Mouse (Mus musculus): ENCODE measurements around the gene Gab1. TPM values are rescaled to one million over a fixed set of nuclear protein-coding genes. Genes with fewer than 3 reads are reported as not detected.

The Gab1 gene
- polyA plus RNA-seq, 1 experiment from 2014 or later: 14.4 TPM

DNA sequence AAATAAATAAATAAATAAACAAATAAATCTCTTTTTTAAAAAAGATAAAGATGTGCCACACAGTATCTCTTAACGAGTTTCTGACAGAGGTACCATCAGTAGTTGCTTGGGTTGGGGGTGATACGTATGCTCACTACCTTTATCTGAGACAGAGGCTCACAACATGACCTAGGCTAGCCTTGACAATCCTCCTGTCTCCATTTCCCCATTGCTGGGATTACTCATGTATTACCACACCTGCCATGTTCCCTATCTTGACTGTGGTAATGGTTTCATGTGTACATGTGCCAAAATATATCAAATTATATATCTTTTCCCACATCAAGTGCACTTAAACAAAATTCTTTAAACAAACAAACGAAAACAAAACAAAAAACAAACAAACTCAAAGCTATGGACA lies 14.2 kb upstream of the Gab1 start:
- H3K36me3 ChIP-seq (ENCODE audit: inconsistent target): no peaks in the 10 kb centered on the region
- H3K79me2 ChIP-seq (ENCODE audit: inconsistent target): no peaks in the 10 kb centered on the region
- no peak overlapping the region for H3K4me3 ChIP-seq (ENCODE audit: inconsistent target)
- H3K27ac ChIP-seq: no peak overlapping the region
- WGBS (ENCODE audit: missing documents): 83% methylated on average over 3 of the region's 3 CpGs

DNA sequence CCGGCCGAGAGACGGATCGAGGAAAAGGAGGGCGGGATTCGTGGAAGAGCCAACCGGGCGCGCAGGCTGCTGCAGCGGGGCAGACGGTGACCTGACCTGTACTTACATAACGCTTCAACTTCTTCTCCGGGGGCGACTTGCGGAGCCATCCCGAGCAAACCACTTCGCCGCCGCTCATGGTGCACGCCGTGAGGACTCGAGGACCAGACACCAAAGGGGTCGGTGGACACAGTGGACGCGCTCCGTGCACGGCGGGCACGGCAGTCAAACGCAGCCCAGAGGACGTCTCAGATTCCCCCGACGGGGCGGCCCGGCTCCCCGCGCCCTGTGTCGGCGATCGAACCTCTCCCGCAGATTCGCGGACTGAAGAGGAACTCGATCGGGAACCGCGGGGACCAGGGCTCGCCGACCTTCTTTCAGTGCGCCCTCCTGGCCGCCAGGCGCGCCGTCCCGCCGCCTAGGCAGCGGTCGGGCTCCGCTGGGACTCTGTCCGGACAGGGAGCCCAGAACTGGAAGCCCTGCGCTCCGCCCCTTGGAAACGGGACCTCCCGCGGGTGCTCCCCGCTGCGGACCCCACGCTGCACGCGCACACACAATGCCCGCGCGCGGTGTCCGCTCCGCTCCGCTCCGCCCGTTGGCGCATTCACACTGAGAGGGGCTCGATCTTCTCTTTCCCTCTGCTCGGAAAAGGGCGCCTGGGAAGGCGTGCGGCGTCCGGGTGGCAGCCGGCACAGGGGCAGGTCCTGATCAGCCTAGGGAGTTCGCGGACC lies 708 bp downstream of the Gab1 start:
- Histone ChIP-seq H3K36me3 (ENCODE audit: inconsistent target) (no peaks in the 10 kb centered on the region), H3K27ac (no peak overlapping the region), H3K79me2 (ENCODE audit: inconsistent target) (peaks cover 21% of the 10 kb centered on the region; the same call in 1 of the 2 replicates), H3K4me3 (ENCODE audit: inconsistent target) (peak overlapping the region; percentile 49)
- under 1% methylated on average over 77 of the region's 90 CpGs for WGBS (ENCODE audit: missing documents)

DNA sequence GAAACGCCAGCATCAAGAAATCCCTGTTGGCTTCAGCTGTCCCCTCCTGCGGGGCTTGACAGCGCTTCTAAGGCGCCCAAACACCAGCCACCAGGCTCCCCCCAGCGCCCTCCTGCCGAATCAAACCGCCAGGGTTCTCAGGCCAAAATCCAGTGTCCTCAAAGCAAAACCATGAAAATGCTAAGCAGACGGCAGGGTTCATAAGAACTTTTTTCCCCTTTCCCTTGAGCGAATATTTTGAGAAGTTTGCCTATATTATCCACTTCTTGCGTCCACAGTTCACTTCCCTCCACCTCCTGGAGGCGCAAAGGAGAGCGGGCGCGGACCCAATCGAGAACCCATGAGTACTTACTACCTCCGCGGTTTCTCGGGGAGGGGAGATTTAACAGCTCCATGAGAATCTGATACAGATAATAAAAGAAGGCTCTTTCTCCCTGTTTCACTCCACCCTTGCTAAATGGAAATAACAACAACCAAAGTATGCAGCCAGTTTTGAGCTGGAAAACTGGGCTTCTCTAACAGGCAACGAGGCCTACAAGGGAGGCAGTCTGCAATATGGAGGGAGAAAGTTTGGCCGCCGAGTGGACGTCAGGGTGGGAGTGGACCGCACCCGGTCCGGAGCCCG lies 1.4 kb downstream of the Gab1 start:
- H3K79me2 ChIP-seq (ENCODE audit: inconsistent target): peaks cover 21% of the 10 kb centered on the region; the same call in 1 of the 2 replicates
- 4% methylated on average over 26 of the region's 26 CpGs for WGBS (ENCODE audit: missing documents)
- H3K36me3 ChIP-seq (ENCODE audit: inconsistent target): no peaks in the 10 kb centered on the region
- peak overlapping the region; percentile 49 for H3K4me3 ChIP-seq (ENCODE audit: inconsistent target)
- H3K27ac ChIP-seq: no peak overlapping the region

DNA sequence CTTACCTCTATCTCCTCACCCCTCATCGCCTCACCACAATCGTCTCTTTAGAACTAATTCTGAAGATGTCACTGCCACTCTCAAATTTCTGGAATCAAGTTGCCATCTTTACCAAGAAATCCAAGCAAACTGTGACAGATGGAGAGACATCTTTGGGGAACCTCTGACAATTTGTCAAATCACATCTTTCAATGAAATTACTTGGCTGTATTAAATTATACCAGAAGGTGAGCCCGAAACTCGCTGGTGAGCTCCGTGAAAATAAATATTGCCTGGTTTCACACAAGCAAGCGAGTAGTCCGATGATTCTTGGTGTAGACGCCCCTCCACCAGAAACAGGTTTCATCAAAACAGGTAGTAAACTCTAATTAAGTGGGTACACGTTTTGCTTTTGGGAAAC lies 2.2 kb downstream of the Gab1 start:
- peak overlapping the region; percentile 49; the same call in 1 of the 2 replicates for H3K4me3 ChIP-seq (ENCODE audit: inconsistent target)

DNA sequence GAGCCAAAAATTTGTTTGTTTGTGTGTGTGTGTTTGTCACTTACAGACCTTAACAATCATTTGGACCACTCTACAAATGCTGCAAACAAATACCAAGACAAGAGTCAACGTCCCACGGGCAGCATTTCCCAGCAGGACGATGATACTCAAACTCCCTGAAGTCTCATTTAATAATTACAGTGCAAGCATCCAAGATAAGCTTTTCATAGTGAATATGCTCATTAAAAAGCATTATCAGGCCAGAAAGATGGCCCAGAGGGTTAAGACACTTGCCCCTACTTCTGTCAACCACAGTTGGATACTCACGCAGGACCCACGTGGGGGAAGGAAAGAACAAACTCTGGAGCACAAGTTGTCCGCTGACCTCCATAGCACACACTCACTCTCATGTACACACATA lies 4.8 kb downstream of the Gab1 start:
- Histone ChIP-seq H3K4me3 (ENCODE audit: inconsistent target) (no peak overlapping the region), H3K27ac (no peak overlapping the region), H3K79me2 (ENCODE audit: inconsistent target) (peaks cover 35% of the 10 kb centered on the region; the same call in 1 of the 2 replicates), H3K36me3 (ENCODE audit: inconsistent target) (no peaks in the 10 kb centered on the region)
- WGBS (ENCODE audit: missing documents): 94% methylated on average over 5 of the region's 6 CpGs

More for the DNA sequence above, 2.2 kb downstream of the Gab1 start:
- WGBS (ENCODE audit: missing documents): 87% methylated on average over 9 of the region's 9 CpGs
- Histone ChIP-seq H3K27ac (no peak overlapping the region), H3K79me2 (ENCODE audit: inconsistent target) (peaks cover 21% of the 10 kb centered on the region; the same call in 1 of the 2 replicates), H3K36me3 (ENCODE audit: inconsistent target) (no peaks in the 10 kb centered on the region)

DNA sequence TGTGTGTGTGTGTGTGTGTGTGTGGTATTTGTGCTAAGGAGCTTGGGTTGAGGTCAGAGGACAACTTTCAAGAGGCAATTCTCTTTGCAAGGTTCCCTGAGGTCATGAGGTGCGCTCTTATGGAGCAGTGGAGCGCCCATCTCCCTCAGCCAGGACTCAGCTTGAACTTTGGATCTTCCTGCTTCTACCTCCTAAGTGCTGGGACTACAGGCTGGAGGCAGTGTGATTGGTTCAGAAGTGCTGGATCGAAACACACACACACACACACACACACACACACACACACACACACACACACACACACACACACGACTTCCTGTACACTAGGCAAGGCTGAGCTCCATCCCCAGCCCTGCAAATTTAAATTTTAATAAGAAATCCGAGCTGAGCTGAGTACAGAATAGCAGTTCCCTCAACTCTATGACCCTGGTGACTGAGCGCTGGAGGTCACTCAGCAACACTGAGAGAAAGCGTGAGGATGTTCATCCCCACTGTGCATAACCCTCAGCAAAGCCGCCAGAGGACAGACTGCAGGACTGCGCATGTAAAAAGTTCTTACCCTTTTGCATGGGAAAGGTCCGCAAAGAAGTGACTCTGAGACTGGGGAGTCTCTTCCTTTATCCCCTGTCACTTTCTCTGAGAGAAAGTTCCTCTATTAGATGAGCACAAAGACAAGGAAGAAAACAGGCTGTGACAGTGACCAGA lies 6.4 kb downstream of the Gab1 start:
- H3K27ac ChIP-seq: no peak overlapping the region
- WGBS (ENCODE audit: missing documents): 78% methylated on average over 8 of the region's 10 CpGs
- no peak overlapping the region for H3K4me3 ChIP-seq (ENCODE audit: inconsistent target)
- peaks cover 38% of the 10 kb centered on the region; the same call in 1 of the 2 replicates for H3K79me2 ChIP-seq (ENCODE audit: inconsistent target)
- H3K36me3 ChIP-seq (ENCODE audit: inconsistent target): no peaks in the 10 kb centered on the region

DNA sequence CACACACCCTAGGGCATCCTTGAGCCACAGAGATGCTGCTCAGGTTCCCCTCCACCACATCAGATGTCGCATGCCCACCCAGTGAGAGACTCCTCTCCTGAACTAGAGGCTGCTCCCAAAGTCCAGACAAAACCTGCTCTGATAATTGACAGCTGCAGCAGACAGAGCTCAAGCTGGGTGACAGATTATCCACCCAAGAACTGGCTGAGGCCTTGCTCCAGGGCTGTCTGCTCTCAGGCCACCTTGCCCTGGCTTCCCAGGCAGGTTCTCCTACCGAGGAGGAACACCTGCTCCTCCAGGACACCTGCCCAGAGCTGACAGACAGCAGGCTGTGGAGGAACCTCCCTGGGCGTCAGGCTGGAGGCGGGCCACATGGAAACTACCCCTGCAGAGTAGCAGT lies 7.6 kb downstream of the Gab1 start:
- H3K4me3 ChIP-seq (ENCODE audit: inconsistent target): no peak overlapping the region
- H3K79me2 ChIP-seq (ENCODE audit: inconsistent target): peaks cover 36% of the 10 kb centered on the region; the same call in 1 of the 2 replicates
- no peaks in the 10 kb centered on the region for H3K36me3 ChIP-seq (ENCODE audit: inconsistent target)
- 88% methylated on average over 3 of the region's 4 CpGs for WGBS (ENCODE audit: missing documents)
- no peak overlapping the region for H3K27ac ChIP-seq

DNA sequence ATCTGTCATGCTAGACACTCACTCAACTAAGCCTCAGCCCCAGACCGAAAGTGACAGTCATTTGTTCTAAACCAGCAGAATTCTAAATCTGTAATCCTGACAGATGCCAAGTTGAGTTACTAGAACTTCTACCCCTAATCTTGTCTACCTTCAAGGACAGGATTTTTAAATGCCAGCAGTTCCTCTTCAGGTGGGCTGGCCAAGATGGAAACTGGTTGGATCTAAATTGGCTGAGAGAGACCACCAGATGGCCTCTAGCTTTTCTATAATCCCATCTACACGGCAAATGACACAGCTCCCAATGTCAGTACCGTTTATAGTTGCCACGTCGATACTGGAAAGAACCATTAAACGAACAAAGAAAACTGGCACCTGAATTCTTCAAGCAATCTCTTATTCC lies 8.9 kb downstream of the Gab1 start:
- Histone ChIP-seq H3K27ac (no peak overlapping the region), H3K36me3 (ENCODE audit: inconsistent target) (no peaks in the 10 kb centered on the region), H3K79me2 (ENCODE audit: inconsistent target) (peaks cover 25% of the 10 kb centered on the region; the same call in 1 of the 2 replicates), H3K4me3 (ENCODE audit: inconsistent target) (no peak overlapping the region)
- WGBS (ENCODE audit: missing documents): 95% methylated on average over 6 of the region's 6 CpGs

DNA sequence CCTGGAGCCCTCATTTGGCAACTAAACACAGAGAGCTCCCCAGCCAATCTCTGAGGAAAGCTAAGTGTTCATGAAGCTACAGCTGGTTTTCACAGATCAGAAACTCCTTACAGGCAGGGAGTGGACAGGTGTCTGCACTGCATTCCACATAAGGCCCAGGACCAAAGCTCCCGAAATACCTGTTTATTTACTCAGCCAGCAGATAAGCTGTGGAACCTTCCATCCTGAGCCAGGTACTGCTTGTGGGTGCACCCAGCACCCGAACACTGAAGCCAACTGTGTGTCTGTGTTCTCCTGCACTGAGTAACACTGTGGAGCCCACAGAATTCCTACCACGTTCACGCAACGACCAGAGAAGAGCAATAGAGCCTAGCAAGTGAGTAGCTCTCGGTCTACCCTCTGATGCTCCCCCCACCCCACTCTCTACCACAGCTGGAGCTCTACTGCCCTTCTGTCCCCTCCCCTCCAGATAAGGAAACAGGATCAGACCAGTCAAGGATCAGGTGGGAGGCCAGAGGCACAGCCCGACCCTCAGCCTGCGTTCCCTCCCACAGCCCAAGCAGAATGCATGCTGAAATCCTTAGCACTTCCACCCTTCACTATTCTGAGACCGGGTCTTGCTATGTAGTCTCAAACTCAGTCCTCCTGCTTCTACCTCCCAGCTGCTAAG lies 9.6 kb downstream of the Gab1 start:
- no peak overlapping the region for H3K27ac ChIP-seq
- no peaks in the 10 kb centered on the region for H3K36me3 ChIP-seq (ENCODE audit: inconsistent target)
- WGBS (ENCODE audit: missing documents): 93% methylated on average over 9 of the region's 9 CpGs
- peaks cover 24% of the 10 kb centered on the region; the same call in 1 of the 2 replicates for H3K79me2 ChIP-seq (ENCODE audit: inconsistent target)
- H3K4me3 ChIP-seq (ENCODE audit: inconsistent target): no peak overlapping the region

DNA sequence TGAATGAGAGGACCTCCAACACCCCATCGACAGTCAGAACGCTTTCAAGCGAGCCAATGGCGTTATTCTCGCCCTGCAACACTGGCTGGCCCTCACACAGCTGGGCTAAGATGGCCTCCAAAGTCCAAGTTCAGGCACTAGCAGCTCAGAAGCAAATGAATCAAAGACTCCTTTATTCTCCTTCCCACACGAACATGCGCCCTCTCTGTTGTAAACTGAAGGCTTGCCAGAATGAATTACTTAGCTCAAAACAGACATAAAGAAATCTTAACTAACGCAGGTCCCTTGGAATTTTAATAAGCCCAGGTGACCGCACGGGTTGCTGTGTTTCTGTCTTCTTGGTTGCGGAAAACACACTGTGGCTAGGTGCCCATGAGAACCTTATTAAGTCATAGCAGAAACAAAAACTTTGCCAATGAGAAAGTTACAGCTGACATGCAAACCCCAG lies 10.4 kb downstream of the Gab1 start:
- Histone ChIP-seq H3K4me3 (ENCODE audit: inconsistent target) (no peak overlapping the region), H3K27ac (no peak overlapping the region), H3K79me2 (ENCODE audit: inconsistent target) (peaks cover 24% of the 10 kb centered on the region; the same call in 1 of the 2 replicates), H3K36me3 (ENCODE audit: inconsistent target) (no peaks in the 10 kb centered on the region)
- WGBS (ENCODE audit: missing documents): 90% methylated on average over 10 of the region's 11 CpGs

DNA sequence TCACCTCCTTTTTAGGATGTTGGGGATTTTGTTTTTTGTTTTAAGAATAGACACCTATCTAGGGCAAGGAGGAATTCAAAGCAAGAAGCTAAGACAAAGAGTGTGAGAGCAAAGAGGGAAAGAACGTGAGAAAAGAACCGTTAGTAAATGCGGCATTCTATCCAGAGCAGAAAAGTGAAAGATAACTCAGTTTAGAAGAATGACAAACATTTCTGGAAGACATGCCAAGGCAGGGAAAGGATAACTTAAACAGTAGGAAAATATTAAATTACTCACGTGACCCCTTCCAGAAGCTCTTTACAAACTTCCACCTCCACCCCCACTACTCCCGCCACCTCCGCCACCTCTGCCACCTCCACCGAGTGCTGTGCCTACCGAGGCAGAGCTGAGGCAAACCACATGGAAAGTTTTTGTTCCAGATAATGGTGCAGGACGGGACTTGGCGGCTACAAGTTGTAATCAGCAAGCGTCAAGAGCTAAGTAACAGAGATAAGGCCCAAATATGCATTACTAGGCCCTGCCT lies 11.5 kb downstream of the Gab1 start:
- 87% methylated on average over 11 of the region's 11 CpGs for WGBS (ENCODE audit: missing documents)
- H3K79me2 ChIP-seq (ENCODE audit: inconsistent target): peaks cover 24% of the 10 kb centered on the region; the same call in 1 of the 2 replicates
- H3K27ac ChIP-seq: no peak overlapping the region
- H3K36me3 ChIP-seq (ENCODE audit: inconsistent target): no peaks in the 10 kb centered on the region
- no peak overlapping the region for H3K4me3 ChIP-seq (ENCODE audit: inconsistent target)

DNA sequence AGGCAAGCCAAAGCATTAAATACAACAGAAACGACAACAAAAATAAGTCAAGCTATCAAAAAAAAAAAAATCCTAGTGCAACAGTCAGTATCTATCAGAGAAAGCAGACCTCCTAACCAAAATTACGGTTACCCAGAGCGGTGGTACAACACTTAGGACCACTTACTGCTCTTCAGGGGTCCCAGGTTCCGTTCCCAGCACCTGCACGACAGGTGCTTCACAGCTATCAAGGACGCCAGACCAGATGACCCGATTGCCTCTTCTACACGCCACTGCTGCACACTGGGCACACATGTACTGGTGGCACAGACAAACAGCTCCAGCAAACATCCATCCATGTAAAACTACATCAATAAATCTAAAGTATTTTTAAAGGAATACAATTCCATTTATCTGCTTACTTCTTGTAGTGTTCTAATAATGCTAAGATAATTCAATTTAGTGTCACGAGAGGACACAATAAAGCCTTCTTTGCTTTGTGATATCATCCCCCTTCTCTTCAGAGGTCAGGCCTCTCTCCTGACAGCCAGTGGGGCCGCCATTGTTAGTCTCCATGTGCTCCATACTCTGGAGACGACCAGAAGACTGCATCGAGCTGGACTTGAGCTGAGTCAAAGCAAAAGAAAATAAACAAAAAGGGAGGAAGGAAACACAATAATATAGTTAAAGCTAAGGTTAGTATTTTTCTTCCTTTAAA lies 12.2 kb downstream of the Gab1 start:
- 94% methylated on average over 12 of the region's 12 CpGs for WGBS (ENCODE audit: missing documents)
- Histone ChIP-seq H3K36me3 (ENCODE audit: inconsistent target) (no peaks in the 10 kb centered on the region), H3K27ac (no peak overlapping the region), H3K4me3 (ENCODE audit: inconsistent target) (no peak overlapping the region), H3K79me2 (ENCODE audit: inconsistent target) (peaks cover 24% of the 10 kb centered on the region; the same call in 1 of the 2 replicates)

DNA sequence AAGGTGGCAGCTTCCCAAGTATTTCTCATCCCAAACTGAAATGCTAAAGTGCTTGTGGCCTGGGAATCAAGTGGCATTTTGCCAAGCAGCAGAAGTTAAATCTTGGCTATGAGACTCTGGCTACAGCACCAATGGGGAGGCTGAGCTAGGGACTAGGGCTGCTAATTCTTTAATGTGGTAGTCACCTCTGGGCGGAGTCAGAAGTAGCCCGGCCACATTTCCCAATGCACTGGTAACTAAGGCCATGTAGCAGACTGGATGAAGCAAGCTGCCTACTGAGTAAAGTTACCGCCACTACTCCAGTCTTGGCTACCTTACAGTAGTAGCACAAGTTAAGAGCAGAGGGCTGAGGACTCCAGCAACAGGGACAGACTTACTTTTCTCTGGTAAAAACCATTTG lies 12.7 kb downstream of the Gab1 start:
- Histone ChIP-seq H3K36me3 (ENCODE audit: inconsistent target) (no peaks in the 10 kb centered on the region), H3K4me3 (ENCODE audit: inconsistent target) (no peak overlapping the region), H3K79me2 (ENCODE audit: inconsistent target) (peaks cover 20% of the 10 kb centered on the region; the same call in 1 of the 2 replicates), H3K27ac (no peak overlapping the region)
- 92% methylated on average over 3 of the region's 3 CpGs for WGBS (ENCODE audit: missing documents)
